Mouse (Mus musculus): ENCODE measurements around the gene Styxl1. TPM values are rescaled to one million over a fixed set of nuclear protein-coding genes. Genes with fewer than 3 reads are reported as not detected.

Styxl1 gene
- polyA plus RNA-seq, 1 experiment from 2014 or later = not detected

GRCm38 (mm10) chr5:135751041-135751440, 27.1 kb downstream of the Styxl1 start:
- H3K27me3 ChIP-seq (replicated peaks; ENCODE audit: control insufficient read depth, insufficient read depth, low read length) = no peaks in the 10 kb centered on the region
- H3K9ac ChIP-seq (ENCODE audit: low read length) = no peak overlapping the region
- no peaks in the 10 kb centered on the region for H3K36me3 ChIP-seq (ENCODE audit: control insufficient read depth, insufficient read depth, low read length)
- no peak overlapping the region for H3K27ac ChIP-seq (ENCODE audit: low read depth)
- ATAC-seq (replicated peaks; ENCODE audit: low FRiP score, low TSS enrichment, low read depth) (no peak), DNase-seq (ENCODE audit: low spot score) (no peak)
- H3K4me2 ChIP-seq (ENCODE audit: low read length) = no peak overlapping the region
- no peaks in the 10 kb centered on the region for H3K4me1 ChIP-seq (replicated peaks; ENCODE audit: control insufficient read depth, insufficient read depth, low read length)
- WGBS = 73% methylated on average over 1 of the region's 1 CpGs
- H3K9me3 ChIP-seq (ENCODE audit: control insufficient read depth, low read length) = 0 out of 2 replicates have a peak, but pooled peaks cover 5% of the 10 kb centered on the region
- H3K4me3 ChIP-seq (ENCODE audit: low read depth, low read length) = no peak overlapping the region

- Histone ChIP-seq H3K27ac (ENCODE audit: low read depth) (peak overlapping the region; percentile 71), H3K27me3 (replicated peaks; ENCODE audit: control insufficient read depth, insufficient read depth, low read length) (no peaks in the 10 kb centered on the region), H3K4me3 (ENCODE audit: low read depth, low read length) (peak overlapping the region; percentile 61; the same call in 1 of the 2 replicates), H3K9ac (ENCODE audit: low read length) (peak overlapping the region; percentile 61), H3K4me2 (ENCODE audit: low read length) (peak overlapping the region; percentile 77), H3K4me1 (replicated peaks; ENCODE audit: control insufficient read depth, insufficient read depth, low read length) (0 out of 2 replicates have a peak, but pooled peaks cover 8% of the 10 kb centered on the region), H3K9me3 (ENCODE audit: control insufficient read depth, low read length) (0 out of 2 replicates have a peak, but pooled peaks cover 5% of the 10 kb centered on the region), H3K36me3 (ENCODE audit: control insufficient read depth, insufficient read depth, low read length) (peaks cover 17% of the 10 kb centered on the region; the same call in 1 of the 2 replicates)
- ATAC-seq (replicated peaks; ENCODE audit: low FRiP score, low TSS enrichment, low read depth) (no peak), DNase-seq (ENCODE audit: low spot score) (no peak)
- WGBS = 20% methylated on average over 12 of the region's 12 CpGs
Measured at GRCm38 (mm10) chr5:135744742-135745141, 33.4 kb downstream of the Styxl1 start.

GRCm38 (mm10) chr5:135743741-135744609, 34.2 kb downstream of the Styxl1 start, which contains the start of gene Tmem120a:
TSS of gene Tmem120a (minus strand) at chr5:135744448.
- 0 out of 2 replicates have a peak, but pooled peaks cover 5% of the 10 kb centered on the region for H3K9me3 ChIP-seq (ENCODE audit: control insufficient read depth, low read length)
- peak within 1 kb of the TSS; percentile 61 for H3K9ac ChIP-seq (ENCODE audit: low read length)
- peak; percentile 93 for DNase-seq (ENCODE audit: low spot score)
- ATAC-seq (replicated peaks; ENCODE audit: low FRiP score, low TSS enrichment, low read depth) = peak; percentile 95
- WGBS = under 1% methylated on average over 60 of the region's 60 CpGs
- 0 out of 2 replicates have a peak, but pooled peaks cover 8% of the 10 kb centered on the region for H3K4me1 ChIP-seq (replicated peaks; ENCODE audit: control insufficient read depth, insufficient read depth, low read length)
- H3K27me3 ChIP-seq (replicated peaks; ENCODE audit: control insufficient read depth, insufficient read depth, low read length) = no peaks in the 10 kb centered on the region
- H3K4me3 ChIP-seq (ENCODE audit: low read depth, low read length) = peak within 1 kb of the TSS; percentile 61
- H3K36me3 ChIP-seq (ENCODE audit: control insufficient read depth, insufficient read depth, low read length) = peaks cover 17% of the 10 kb centered on the region; the same call in 1 of the 2 replicates
- H3K4me2 ChIP-seq (ENCODE audit: low read length) = peak within 1 kb of the TSS; percentile 77
- H3K27ac ChIP-seq (ENCODE audit: low read depth) = peak within 1 kb of the TSS; percentile 71

- ATAC-seq (replicated peaks; ENCODE audit: low FRiP score, low TSS enrichment, low read depth) (no peak; the same call in 1 of the 2 replicates), DNase-seq (ENCODE audit: low spot score) (no peak)
- no peak overlapping the region for H3K27ac ChIP-seq (ENCODE audit: low read depth)
- 18% methylated on average over 18 of the region's 18 CpGs for WGBS
- peak overlapping the region; percentile 61 for H3K9ac ChIP-seq (ENCODE audit: low read length)
- 0 out of 2 replicates have a peak, but pooled peaks cover 5% of the 10 kb centered on the region for H3K9me3 ChIP-seq (ENCODE audit: control insufficient read depth, low read length)
- no peaks in the 10 kb centered on the region for H3K27me3 ChIP-seq (replicated peaks; ENCODE audit: control insufficient read depth, insufficient read depth, low read length)
- peaks cover 17% of the 10 kb centered on the region; the same call in 1 of the 2 replicates for H3K36me3 ChIP-seq (ENCODE audit: control insufficient read depth, insufficient read depth, low read length)
- 0 out of 2 replicates have a peak, but pooled peaks cover 8% of the 10 kb centered on the region for H3K4me1 ChIP-seq (replicated peaks; ENCODE audit: control insufficient read depth, insufficient read depth, low read length)
- H3K4me2 ChIP-seq (ENCODE audit: low read length) = peak overlapping the region; percentile 77
- H3K4me3 ChIP-seq (ENCODE audit: low read depth, low read length) = peak overlapping the region; percentile 61
Measured at GRCm38 (mm10) chr5:135742941-135743740, 35.0 kb downstream of the Styxl1 start.

- WGBS = 55% methylated on average over 10 of the region's 10 CpGs
Measured at GRCm38 (mm10) chr5:135742156-135742555, 36.0 kb downstream of the Styxl1 start.

GRCm38 (mm10) chr5:135738266-135738665, 39.9 kb downstream of the Styxl1 start:
- Histone ChIP-seq H3K27ac (ENCODE audit: low read depth) (no peak overlapping the region), H3K27me3 (replicated peaks; ENCODE audit: control insufficient read depth, insufficient read depth, low read length) (no peaks in the 10 kb centered on the region), H3K4me2 (ENCODE audit: low read length) (no peak overlapping the region), H3K4me1 (replicated peaks; ENCODE audit: control insufficient read depth, insufficient read depth, low read length) (0 out of 2 replicates have a peak, but pooled peaks cover 2% of the 10 kb centered on the region), H3K36me3 (ENCODE audit: control insufficient read depth, insufficient read depth, low read length) (peaks cover 59% of the 10 kb centered on the region), H3K4me3 (ENCODE audit: low read depth, low read length) (no peak overlapping the region), H3K9me3 (ENCODE audit: control insufficient read depth, low read length) (no peaks in the 10 kb centered on the region), H3K9ac (ENCODE audit: low read length) (no peak overlapping the region)
- ATAC-seq (replicated peaks; ENCODE audit: low FRiP score, low TSS enrichment, low read depth) (no peak), DNase-seq (ENCODE audit: low spot score) (no peak)
- 12% methylated on average over 6 of the region's 6 CpGs for WGBS

More at GRCm38 (mm10) chr5:135742156-135742555, 36.0 kb downstream of the Styxl1 start:
- H3K27me3 ChIP-seq (replicated peaks; ENCODE audit: control insufficient read depth, insufficient read depth, low read length) = no peaks in the 10 kb centered on the region
- 0 out of 2 replicates have a peak, but pooled peaks cover 8% of the 10 kb centered on the region for H3K4me1 ChIP-seq (replicated peaks; ENCODE audit: control insufficient read depth, insufficient read depth, low read length)
- no peaks in the 10 kb centered on the region for H3K9me3 ChIP-seq (ENCODE audit: control insufficient read depth, low read length)
- no peak overlapping the region for H3K4me2 ChIP-seq (ENCODE audit: low read length)
- H3K4me3 ChIP-seq (ENCODE audit: low read depth, low read length) = no peak overlapping the region
- no peak overlapping the region for H3K9ac ChIP-seq (ENCODE audit: low read length)
- no peak for ATAC-seq (replicated peaks; ENCODE audit: low FRiP score, low TSS enrichment, low read depth)
- H3K36me3 ChIP-seq (ENCODE audit: control insufficient read depth, insufficient read depth, low read length) = peaks cover 21% of the 10 kb centered on the region; the same call in 1 of the 2 replicates
- DNase-seq (ENCODE audit: low spot score) = peak; percentile 63
- no peak overlapping the region for H3K27ac ChIP-seq (ENCODE audit: low read depth)

- H3K9ac ChIP-seq (ENCODE audit: low read length) = no peak overlapping the region
- H3K4me3 ChIP-seq (ENCODE audit: low read depth, low read length) = no peak overlapping the region
- no peak overlapping the region for H3K4me2 ChIP-seq (ENCODE audit: low read length)
- ATAC-seq (replicated peaks; ENCODE audit: low FRiP score, low TSS enrichment, low read depth) = no peak
- peaks cover 71% of the 10 kb centered on the region for H3K36me3 ChIP-seq (ENCODE audit: control insufficient read depth, insufficient read depth, low read length)
- H3K9me3 ChIP-seq (ENCODE audit: control insufficient read depth, low read length) = no peaks in the 10 kb centered on the region
- DNase-seq (ENCODE audit: low spot score) = no peak
- H3K27ac ChIP-seq (ENCODE audit: low read depth) = no peak overlapping the region
- H3K4me1 ChIP-seq (replicated peaks; ENCODE audit: control insufficient read depth, insufficient read depth, low read length) = no peaks in the 10 kb centered on the region
- 78% methylated on average over 7 of the region's 7 CpGs for WGBS
- no peaks in the 10 kb centered on the region for H3K27me3 ChIP-seq (replicated peaks; ENCODE audit: control insufficient read depth, insufficient read depth, low read length)
Measured at GRCm38 (mm10) chr5:135737154-135737553, 41.0 kb downstream of the Styxl1 start.

GRCm38 (mm10) chr5:135736544-135736943, 41.6 kb downstream of the Styxl1 start:
- 91% methylated on average over 16 of the region's 16 CpGs for WGBS
- Histone ChIP-seq H3K9ac (ENCODE audit: low read length) (no peak overlapping the region), H3K27ac (ENCODE audit: low read depth) (no peak overlapping the region), H3K27me3 (replicated peaks; ENCODE audit: control insufficient read depth, insufficient read depth, low read length) (no peaks in the 10 kb centered on the region), H3K4me2 (ENCODE audit: low read length) (no peak overlapping the region), H3K4me3 (ENCODE audit: low read depth, low read length) (no peak overlapping the region), H3K36me3 (ENCODE audit: control insufficient read depth, insufficient read depth, low read length) (peaks cover 72% of the 10 kb centered on the region), H3K9me3 (ENCODE audit: control insufficient read depth, low read length) (no peaks in the 10 kb centered on the region), H3K4me1 (replicated peaks; ENCODE audit: control insufficient read depth, insufficient read depth, low read length) (no peaks in the 10 kb centered on the region)
- ATAC-seq (replicated peaks; ENCODE audit: low FRiP score, low TSS enrichment, low read depth) = no peak
- no peak for DNase-seq (ENCODE audit: low spot score)

Data from intestine, embryonic 14.5 days (tissue).